Mouse (Mus musculus) E14TG2a.4 (cell line): Measurements from ENCODE around the gene Anapc15.

Source experiments
- H3K27me3 ChIP-seq: 2 replicates; pipeline ENCODE4 v1.6.1; 2014; ENCODE audit warnings: low read length, control low read depth; ENCODE audit not compliant: insufficient read depth
- H3K36me3 ChIP-seq: 2 replicates; pipeline ENCODE4 v1.6.1; 2014; ENCODE audit warnings: low read length, control low read depth; ENCODE audit not compliant: insufficient read depth
- H3K4me1 ChIP-seq: replicated peaks from 2 replicates; pipeline ENCODE4 v1.6.1; 2014; ENCODE audit warnings: low read depth, low read length, control low read depth
- H3K4me3 ChIP-seq: replicated peaks from 2 replicates; pipeline ENCODE4 v1.5.1; 2014; ENCODE audit warnings: mild to moderate bottlenecking, low read length
- H3K9me3 ChIP-seq: 2 replicates; pipeline ENCODE4 v1.6.1; 2014; ENCODE audit warnings: low read length, control low read depth
- CTCF ChIP-seq: conservative IDR thresholded peaks from 2 replicates; pipeline ENCODE4 v1.5.1; 2014; ENCODE audit warnings: low read length
- NANOG ChIP-seq: IDR thresholded peaks from 2 replicates; pipeline ENCODE4 v1.6.1; 2014; ENCODE audit warnings: borderline replicate concordance, low read length, mixed read lengths
- POU5F1 ChIP-seq: IDR thresholded peaks from 2 replicates; pipeline ENCODE4 v1.6.1; 2014; ENCODE audit warnings: low read length, borderline replicate concordance

Gene Anapc15

GRCm38 (mm10) chr7:101863415-101863814, at the start of gene Anapc15:
TSS of gene Anapc15 (plus strand) at chr7:101863715.
- peaks cover 60% of the 10 kb centered on the region for H3K36me3 ChIP-seq
- H3K9me3 ChIP-seq: no peaks in the 10 kb centered on the region
- peaks cover 84% of the 10 kb centered on the region for H3K4me1 ChIP-seq
- no peaks in the 10 kb centered on the region for H3K27me3 ChIP-seq
- TF ChIP-seq POU5F1 (no peak), CTCF (no peak), NANOG (no peak)
- no peak within 1 kb of the TSS for H3K4me3 ChIP-seq

- Histone ChIP-seq H3K9me3 (peaks cover 5% of the 10 kb centered on the region), H3K27me3 (peaks cover 66% of the 10 kb centered on the region), H3K36me3 (no peaks in the 10 kb centered on the region), H3K4me1 (peaks cover 45% of the 10 kb centered on the region), H3K4me3 (peak within 1 kb of the TSS; percentile 79)
- TF ChIP-seq POU5F1 (no peak), CTCF (no peak), NANOG (no peak)
Measured at GRCm38 (mm10) chr7:101817861-101818401, 45.6 kb upstream of the Anapc15 start, which contains the start of gene Phox2a. TSS of gene Phox2a (plus strand) at chr7:101818313.

- H3K27me3 ChIP-seq: peaks cover 56% of the 10 kb centered on the region
- H3K4me3 ChIP-seq: peak overlapping the region; percentile 78
- H3K4me1 ChIP-seq: peaks cover 60% of the 10 kb centered on the region
- H3K9me3 ChIP-seq: no peaks in the 10 kb centered on the region
- TF ChIP-seq POU5F1: no peak
- no peak for TF ChIP-seq NANOG
- no peak for TF ChIP-seq CTCF
- H3K36me3 ChIP-seq: peaks cover 20% of the 10 kb centered on the region
Measured at GRCm38 (mm10) chr7:101820295-101821030, 43.1 kb upstream of the Anapc15 start.

GRCm38 (mm10) chr7:101821571-101822501, 41.7 kb upstream of the Anapc15 start:
- H3K36me3 ChIP-seq: peaks cover 34% of the 10 kb centered on the region
- no peaks in the 10 kb centered on the region for H3K9me3 ChIP-seq
- H3K27me3 ChIP-seq: peaks cover 51% of the 10 kb centered on the region
- peak overlapping the region; percentile 78 for H3K4me3 ChIP-seq
- peaks cover 60% of the 10 kb centered on the region for H3K4me1 ChIP-seq
- TF ChIP-seq NANOG (no peak), CTCF (no peak), POU5F1 (no peak)

GRCm38 (mm10) chr7:101822836-101823757, 40.4 kb upstream of the Anapc15 start:
- Histone ChIP-seq H3K9me3 (no peaks in the 10 kb centered on the region), H3K36me3 (peaks cover 47% of the 10 kb centered on the region), H3K27me3 (peaks cover 39% of the 10 kb centered on the region), H3K4me1 (peaks cover 50% of the 10 kb centered on the region), H3K4me3 (peak overlapping the region; percentile 78)
- peak; percentile 48 for TF ChIP-seq CTCF
- no peak for TF ChIP-seq NANOG

- no peak for TF ChIP-seq POU5F1
- no peak for TF ChIP-seq CTCF
- TF ChIP-seq NANOG: no peak
- H3K36me3 ChIP-seq: peaks cover 56% of the 10 kb centered on the region
- peaks cover 30% of the 10 kb centered on the region for H3K27me3 ChIP-seq
- H3K4me3 ChIP-seq: peak overlapping the region; percentile 78
- H3K9me3 ChIP-seq: no peaks in the 10 kb centered on the region
- H3K4me1 ChIP-seq: peaks cover 46% of the 10 kb centered on the region
Measured at GRCm38 (mm10) chr7:101823758-101824630, 39.5 kb upstream of the Anapc15 start.

- H3K4me1 ChIP-seq: peaks cover 54% of the 10 kb centered on the region
- TF ChIP-seq NANOG (no peak), CTCF (peak; percentile 33)
- no peaks in the 10 kb centered on the region for H3K27me3 ChIP-seq
- no peak overlapping the region for H3K4me3 ChIP-seq
- no peaks in the 10 kb centered on the region for H3K9me3 ChIP-seq
- H3K36me3 ChIP-seq: peaks cover 100% of the 10 kb centered on the region
Measured at GRCm38 (mm10) chr7:101830373-101830772, 33.1 kb upstream of the Anapc15 start.
